Mouse (Mus musculus) lung, adult 2 months (tissue): ENCODE results near the gene Epb41l1.

Source experiments
- CTCF ChIP-seq: fragments of 200-500 bp; IDR thresholded peaks from 2 replicates; pipeline ENCODE4 v1.5.1; 2011; ENCODE audit warnings: mild to moderate bottlenecking, low read length, control low read depth; ENCODE audit not compliant: insufficient read depth
- POLR2A ChIP-seq: fragments of 200-500 bp; IDR thresholded peaks from 2 replicates; pipeline ENCODE4 v1.6.1; 2011; ENCODE audit warnings: low read depth, mild to moderate bottlenecking, control low read depth, low read length, borderline replicate concordance; ENCODE audit errors: extremely low read depth

DNA sequence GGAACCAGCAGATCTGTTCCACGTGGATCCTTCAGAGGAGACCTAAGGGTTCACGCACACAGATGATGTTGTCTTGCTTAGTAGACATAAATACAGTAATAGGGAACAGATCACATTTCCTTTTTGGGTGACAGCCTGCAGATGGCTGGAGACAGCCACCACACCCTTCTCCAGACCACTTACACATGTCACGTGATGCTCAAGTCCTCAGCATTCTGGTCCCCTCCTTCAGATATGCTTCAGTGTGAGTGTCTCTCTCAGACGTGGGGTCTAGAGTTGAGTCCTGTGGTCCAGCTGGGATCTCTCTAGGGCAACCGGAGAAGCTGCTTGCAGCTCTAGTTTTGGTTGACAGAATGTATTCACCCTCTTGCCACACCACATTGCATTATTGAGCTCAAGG, 2.2 kb upstream of the Epb41l1 start:
- no peak for TF ChIP-seq CTCF
- no peak for TF ChIP-seq POLR2A
